ENCODE assay signal across 8 mouse cellular contexts in the genomic region with DNA sequence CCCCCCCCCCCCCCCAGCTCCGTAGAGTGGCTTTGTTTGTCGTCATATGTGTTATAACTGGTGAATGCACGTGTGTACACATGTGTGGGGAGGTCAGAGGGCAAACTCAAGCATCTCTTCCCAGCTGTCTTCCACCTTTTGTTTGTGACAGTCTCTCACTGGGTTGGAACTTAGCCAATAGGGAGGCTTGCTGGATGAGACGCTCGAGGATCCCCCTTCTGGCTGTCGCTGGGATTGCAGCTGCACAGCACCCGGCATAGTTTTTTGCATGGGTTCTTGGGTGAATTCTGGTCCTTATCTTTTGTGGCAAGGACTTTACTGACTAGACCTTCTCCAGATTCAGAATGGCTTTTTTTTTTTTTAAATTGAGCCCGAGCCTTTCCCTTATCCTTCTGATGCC.
DNase-seq lines count a peak whose midpoint lies in the region; ATAC-seq and TF ChIP-seq lines count a peak whose summit lies in the region.

No protein-coding gene starts in this region.

- no peak for ATAC-seq in hindbrain, embryonic 11.5 days (ENCODE audit: low FRiP score)
- no peak for ATAC-seq in hindbrain, embryonic 16.5 days

- H3K4me1 ChIP-seq in hindbrain, embryonic 11.5 days (replicated peaks; ENCODE audit: control insufficient read depth, insufficient read depth, low read length), result no peaks in the 10 kb centered on the region
- no peaks in the 10 kb centered on the region for H3K4me1 ChIP-seq in hindbrain, embryonic 16.5 days (ENCODE audit: control insufficient read depth, insufficient read depth, low read depth, low read length)
- no peaks in the 10 kb centered on the region for H3K4me1 ChIP-seq in heart, embryonic 10.5 days

- no peaks in the 10 kb centered on the region for H3K36me3 ChIP-seq in hindbrain, embryonic 11.5 days (ENCODE audit: control insufficient read depth, insufficient read depth, low read length)
- no peaks in the 10 kb centered on the region for H3K36me3 ChIP-seq in hindbrain, embryonic 16.5 days (ENCODE audit: control insufficient read depth, insufficient read depth, low read length)
- H3K36me3 ChIP-seq in heart, embryonic 10.5 days, result no peaks in the 10 kb centered on the region

- intact Hi-C loops in left cerebral cortex, adult 2 months (cut with DNase I), result loop anchor here (5.0 kb wide), 1 partner anchor 68 kb away; no protein-coding TSS in a partner anchor

- peaks cover 2% of the 10 kb centered on the region; the same call in 1 of the 2 replicates for H3K27me3 ChIP-seq in hindbrain, embryonic 11.5 days (ENCODE audit: control insufficient read depth, insufficient read depth, low read length)
- H3K27me3 ChIP-seq in hindbrain, embryonic 16.5 days (replicated peaks; ENCODE audit: control insufficient read depth, insufficient read depth, low read length), result no peaks in the 10 kb centered on the region
- 0 out of 2 replicates have a peak, but pooled peaks cover 23% of the 10 kb centered on the region for H3K27me3 ChIP-seq in heart, embryonic 10.5 days (ENCODE audit: insufficient read depth, poor library complexity, severe bottlenecking)

- no peak overlapping the region for H3K4me2 ChIP-seq in hindbrain, embryonic 11.5 days (replicated peaks; ENCODE audit: low read depth, low read length)
- H3K4me2 ChIP-seq in hindbrain, embryonic 16.5 days (ENCODE audit: low read length), result no peak overlapping the region

- H3K9ac ChIP-seq in hindbrain, embryonic 11.5 days (ENCODE audit: low read depth, low read length), result no peak overlapping the region
- no peak overlapping the region for H3K9ac ChIP-seq in hindbrain, embryonic 16.5 days (ENCODE audit: low read depth, low read length)

- WGBS in hindbrain, embryonic 11.5 days, result 20% methylated on average over 8 of the region's 8 CpGs
- WGBS in hindbrain, embryonic 16.5 days, result 28% methylated on average over 7 of the region's 8 CpGs
- 7% methylated on average over 8 of the region's 8 CpGs for WGBS in heart, embryonic 10.5 days

- DNase-seq in hindbrain, embryonic 11.5 days (ENCODE audit: low spot score), result peak; percentile 69
- DNase-seq in NIH3T3 (ENCODE audit: low read depth), result peak; percentile 65
- peak; percentile 58 for DNase-seq in cerebellum, adult 9-11 months
- no peak for DNase-seq in heart, embryonic 10.5 days (ENCODE audit: low spot score)
- peak in 1 of 2 experiments; percentile 28 for DNase-seq in left cerebral cortex, adult 2 months (ENCODE audit: extremely low spot score in 1 of 2, low spot score in 2 of 2)
- peak; percentile 75 for DNase-seq in lung, postnatal 36 days
- peak; percentile 46 for DNase-seq in thymus, postnatal 25 days

- H3K4me3 ChIP-seq in hindbrain, embryonic 11.5 days (ENCODE audit: low read depth, low read length), result no peak overlapping the region
- no peak overlapping the region for H3K4me3 ChIP-seq in hindbrain, embryonic 16.5 days (ENCODE audit: low read length)
- H3K4me3 ChIP-seq in heart, embryonic 10.5 days, result peak overlapping the region; percentile 46
- no peak overlapping the region for H3K4me3 ChIP-seq in left cerebral cortex, adult 2 months

- peak; percentile 72 for TF ChIP-seq CTCF in left cerebral cortex, adult 2 months (IDR thresholded peaks at IDR 0.05)

- no peaks in the 10 kb centered on the region for H3K9me3 ChIP-seq in hindbrain, embryonic 11.5 days (ENCODE audit: control insufficient read depth, low read length)
- no peaks in the 10 kb centered on the region for H3K9me3 ChIP-seq in hindbrain, embryonic 16.5 days (ENCODE audit: control insufficient read depth, low read length)
- H3K9me3 ChIP-seq in heart, embryonic 10.5 days, result no peaks in the 10 kb centered on the region

- H3K27ac ChIP-seq in hindbrain, embryonic 11.5 days (ENCODE audit: low read depth, low read length), result no peak overlapping the region
- no peak overlapping the region for H3K27ac ChIP-seq in hindbrain, embryonic 16.5 days (ENCODE audit: low read depth, low read length)
- no peak overlapping the region for H3K27ac ChIP-seq in heart, embryonic 10.5 days
- no peak overlapping the region for H3K27ac ChIP-seq in left cerebral cortex, adult 2 months
